Mouse (Mus musculus) spleen, embryonic (tissue): ENCODE measurements around the gene Cby1.

Source experiments
- CTCF ChIA-PET: fragments of 350-600 bp; sonication (Branson Sonifier 250); formaldehyde crosslinking; loops from one replicate; lab custom pipeline; 2022; lab: Charles Lee

Cby1 gene

DNA sequence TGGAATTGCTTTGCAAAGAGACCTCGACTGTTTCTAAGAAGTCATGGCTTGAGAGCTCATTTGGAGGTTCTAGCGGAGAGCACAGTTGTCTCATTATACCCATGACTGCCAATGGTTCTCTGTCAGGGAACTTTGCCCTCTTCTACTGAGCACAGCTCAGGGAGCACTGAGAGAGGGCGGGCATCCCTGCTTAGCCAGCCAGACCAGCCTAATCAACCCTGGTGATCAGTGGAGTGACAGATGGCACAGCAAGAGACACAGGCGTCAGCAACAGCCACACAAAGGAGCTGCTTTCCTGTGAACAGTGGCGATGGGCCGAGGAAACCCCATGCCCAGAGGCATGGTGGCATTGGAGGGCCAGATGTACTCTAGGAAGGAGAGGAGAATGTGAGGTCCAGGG, 38.0 kb downstream of the Cby1 start:
- CTCF ChIA-PET: interaction anchor here (1.2 kb wide), 1 partner anchor 20 kb away, joined by 3 read pairs; no protein-coding TSS in a partner anchor

DNA sequence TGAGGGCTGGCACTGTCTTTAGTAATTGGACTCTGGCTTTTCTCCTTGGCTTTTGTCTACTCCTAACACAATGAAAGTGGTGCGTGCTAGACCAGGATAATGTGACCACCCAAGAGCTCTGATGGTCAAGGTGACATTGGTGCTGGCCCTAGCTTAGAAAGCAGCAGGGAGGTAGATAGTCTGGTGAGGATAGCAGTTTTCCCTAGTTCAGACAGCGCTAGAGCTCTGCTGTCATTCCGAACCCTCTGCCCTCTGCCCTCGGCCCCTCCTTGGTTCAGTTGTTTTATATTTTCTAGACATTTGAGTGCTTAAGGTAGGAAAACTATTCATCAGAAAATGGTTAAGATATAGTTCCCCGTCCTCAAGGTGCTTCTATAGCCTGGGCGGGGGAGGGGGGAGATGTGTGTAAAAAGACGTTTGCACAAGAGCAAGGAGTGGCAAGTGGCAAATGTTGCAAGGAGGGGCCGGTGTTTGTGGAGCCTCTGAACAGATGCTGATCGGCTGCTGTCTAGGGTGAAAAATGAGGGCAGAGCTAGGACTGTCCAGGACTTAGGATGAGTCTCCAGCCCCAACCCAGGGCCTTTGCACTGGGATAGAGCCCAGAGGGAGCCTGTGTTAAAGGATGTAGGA, 38.7 kb downstream of the Cby1 start:
- CTCF ChIA-PET: interaction anchor here (1.2 kb wide), 1 partner anchor 19 kb away, joined by 3 read pairs; no protein-coding TSS in a partner anchor

DNA sequence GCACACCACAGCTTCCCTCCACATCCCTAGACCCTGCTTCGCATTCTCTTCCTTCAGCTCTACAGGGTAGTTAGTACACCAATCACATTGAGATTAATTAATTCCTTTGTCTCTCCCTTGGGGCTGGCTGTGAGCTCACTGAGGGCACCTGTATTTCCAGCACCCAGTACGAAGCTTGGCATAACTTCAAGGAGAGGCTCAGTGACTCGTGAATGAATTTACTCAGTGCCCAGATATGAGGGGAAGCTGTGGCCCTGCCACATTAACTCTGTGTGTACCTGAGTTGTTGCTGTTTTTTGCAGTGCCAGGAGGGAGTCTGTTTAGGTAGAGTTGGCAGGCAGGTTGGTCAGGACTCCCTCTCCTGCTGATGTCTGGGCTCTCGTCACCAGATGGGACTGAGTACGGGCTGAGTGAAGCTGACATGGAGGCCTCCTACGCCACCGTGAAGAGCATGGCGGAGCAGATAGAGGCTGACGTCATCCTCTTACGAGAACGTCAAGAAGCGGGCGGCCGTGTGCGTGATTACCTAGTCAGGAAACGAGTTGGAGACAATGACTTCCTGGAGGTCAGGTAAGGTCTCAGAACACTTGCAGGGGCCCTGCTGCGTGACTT, 47.7 kb downstream of the Cby1 start:
- CTCF ChIA-PET: no interaction called here

DNA sequence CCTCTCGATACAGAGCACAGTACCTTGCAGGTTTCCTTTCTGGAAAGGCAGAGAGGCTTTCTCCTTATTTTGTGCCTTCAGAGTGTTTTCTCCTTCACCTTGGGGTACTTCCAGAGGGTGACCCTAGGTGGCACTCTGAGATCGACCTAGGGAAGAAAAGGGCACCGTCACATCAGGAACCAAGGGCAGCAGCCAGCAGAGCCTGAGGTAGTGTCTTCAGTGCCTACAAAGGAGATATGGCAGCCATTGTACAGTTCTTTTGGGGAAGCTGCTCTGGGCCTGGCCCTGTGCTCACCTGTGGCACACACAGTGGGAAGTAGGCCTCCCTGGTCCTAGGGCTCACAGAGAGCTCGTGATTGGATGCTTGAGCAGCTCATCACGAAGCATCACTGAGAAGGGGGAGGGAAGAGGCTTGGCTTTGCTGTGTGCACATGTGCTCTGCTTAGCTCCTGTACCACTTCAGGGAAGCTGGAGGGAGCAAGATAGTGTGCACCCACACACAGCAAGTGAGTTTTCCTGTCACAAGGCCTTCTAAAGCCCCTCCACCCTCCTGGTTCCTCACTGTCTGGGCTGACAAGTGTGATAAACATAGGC, 49.3 kb downstream of the Cby1 start:
- CTCF ChIA-PET: no interaction called here

DNA sequence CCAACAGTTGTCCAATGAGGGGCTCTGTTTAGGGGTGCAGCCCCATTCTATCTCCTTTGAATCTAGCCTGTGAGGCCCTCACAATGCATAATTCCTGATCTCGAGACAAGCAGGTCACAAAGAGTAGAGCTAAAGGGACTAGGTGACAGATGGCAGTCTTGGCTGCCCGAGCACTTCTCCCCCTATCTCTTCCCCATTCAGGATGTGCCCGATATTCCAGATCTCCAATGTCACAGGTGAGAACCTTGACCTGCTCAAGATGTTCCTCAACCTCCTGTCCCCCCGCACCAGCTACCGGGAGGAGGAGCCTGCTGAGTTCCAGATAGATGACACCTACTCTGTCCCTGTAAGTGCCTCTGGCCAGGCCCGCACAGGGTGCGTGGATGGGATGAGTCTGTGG, 56.6 kb downstream of the Cby1 start:
- CTCF ChIA-PET: no interaction called here

DNA sequence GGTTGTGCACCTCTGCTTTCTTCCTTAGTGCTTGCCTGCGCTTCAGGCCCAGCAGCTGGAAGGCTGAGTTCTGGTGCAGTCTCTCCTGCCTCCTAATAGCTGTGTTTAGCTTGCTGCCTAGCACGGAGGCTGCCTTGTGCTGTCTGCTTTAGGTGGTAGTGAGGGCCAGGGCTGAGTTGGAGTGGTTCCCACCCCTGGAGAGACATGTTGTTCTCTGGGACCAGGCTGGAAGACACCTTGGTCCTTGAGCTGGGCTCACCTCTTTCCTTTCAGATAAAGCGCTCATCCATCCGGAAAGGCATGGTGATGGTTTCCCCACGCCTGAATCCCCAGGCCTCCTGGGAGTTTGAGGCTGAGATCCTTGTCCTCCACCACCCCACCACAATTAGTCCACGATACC, 57.7 kb downstream of the Cby1 start:
- CTCF ChIA-PET: interaction anchor here (0.9 kb wide), 1 partner anchor 20 kb away, joined by 3 read pairs; no protein-coding TSS in a partner anchor
